Mouse (Mus musculus): ENCODE data around the gene Tmem270. TPM values are rescaled to one million over a fixed set of nuclear protein-coding genes. Genes with fewer than 3 reads are reported as not detected.
"Not testable (repeated sequence)": the region's sequence is repeated elsewhere in the genome, so short reads cannot be mapped to it uniquely, and the experiment has no call there.

Tmem270 gene
- polyA plus RNA-seq, 1 experiment from 2014 or later = not detected

GRCm38 (mm10) chr5:134942740-134943139, 36.2 kb upstream of the Tmem270 start:
- ATAC-seq (peak; percentile 56), DNase-seq (ENCODE audit: low read depth, low spot score) (peak; percentile 75)
- in situ Hi-C loops (cut with MboI; ENCODE audit: low pct_unique_long_range_greater_than_20kb) = no loop called here
- CTCF ChIA-PET = no interaction called here
- POLR2A ChIA-PET = interaction anchor here (0.7 to 1.0 kb wide), 3 partner anchors 11 to 320 kb away, joined by 3 to 4 read pairs (median 4); partner anchors contain the start of gene Mettl27
- no peak for TF ChIP-seq CTCF (IDR thresholded peaks at IDR 0.05)
- no peaks in the 10 kb centered on the region for H3K27me3 ChIP-seq

GRCm38 (mm10) chr5:134941472-134942209, 35.1 kb upstream of the Tmem270 start:
- in situ Hi-C loops (cut with MboI; ENCODE audit: low pct_unique_long_range_greater_than_20kb) = no loop called here
- ATAC-seq (no peak), DNase-seq (ENCODE audit: low read depth, low spot score) (no peak)

GRCm38 (mm10) chr5:134939554-134939953, 33.0 kb upstream of the Tmem270 start:
- CTCF ChIA-PET; H3K27me3 ChIP-seq; DNase-seq (ENCODE audit: low read depth, low spot score); in situ Hi-C loops (cut with MboI; ENCODE audit: low pct_unique_long_range_greater_than_20kb); ATAC-seq: not testable (repeated sequence)
- POLR2A ChIA-PET = interaction anchor here (1.2 kb wide), 1 partner anchor 18 kb away, joined by 4 read pairs; no protein-coding TSS in a partner anchor

More at GRCm38 (mm10) chr5:134941472-134942209, 35.1 kb upstream of the Tmem270 start:
- CTCF ChIA-PET = interaction anchor here (1.6 kb wide), 1 partner anchor 19 kb away, joined by 3 read pairs; no protein-coding TSS in a partner anchor
- H3K27me3 ChIP-seq = no peaks in the 10 kb centered on the region
- no peak for TF ChIP-seq CTCF (IDR thresholded peaks at IDR 0.05)
- POLR2A ChIA-PET = interaction anchor here (0.7 to 1.4 kb wide), 3 partner anchors 9 to 322 kb away, joined by 3 to 4 read pairs (median 4); partner anchors contain the start of gene Mettl27

GRCm38 (mm10) chr5:134939069-134939468, 32.5 kb upstream of the Tmem270 start:
- no peak for DNase-seq (ENCODE audit: low read depth, low spot score)

GRCm38 (mm10) chr5:134936626-134937185, 30.2 kb upstream of the Tmem270 start:
- H3K27me3 ChIP-seq = no peaks in the 10 kb centered on the region
- no peak for TF ChIP-seq CTCF (IDR thresholded peaks at IDR 0.05)
- ChIA-PET POLR2A (no interaction called here), CTCF (interaction anchor here (2.1 to 6.4 kb wide), 2 partner anchors 26 to 29 kb away, joined by 7 to 86 read pairs; no protein-coding TSS in a partner anchor)
- DNase-seq (ENCODE audit: low read depth, low spot score) (no peak), ATAC-seq (no peak)
- in situ Hi-C loops (cut with MboI; ENCODE audit: low pct_unique_long_range_greater_than_20kb) = no loop called here

More at GRCm38 (mm10) chr5:134939069-134939468, 32.5 kb upstream of the Tmem270 start:
- CTCF ChIA-PET = no interaction called here
- POLR2A ChIA-PET = interaction anchor here (1.2 kb wide), 1 partner anchor 18 kb away, joined by 4 read pairs; no protein-coding TSS in a partner anchor
- no peak for ATAC-seq
- no peaks in the 10 kb centered on the region for H3K27me3 ChIP-seq
- in situ Hi-C loops (cut with MboI; ENCODE audit: low pct_unique_long_range_greater_than_20kb) = no loop called here
- TF ChIP-seq CTCF (IDR thresholded peaks at IDR 0.05) = no peak

- TF ChIP-seq CTCF (IDR thresholded peaks at IDR 0.05) = no peak
- ATAC-seq = no peak
- no peaks in the 10 kb centered on the region for H3K27me3 ChIP-seq
- ChIA-PET CTCF (interaction anchor here (2.7 to 6.4 kb wide), 2 partner anchors 27 to 29 kb away, joined by 10 to 86 read pairs; no protein-coding TSS in a partner anchor), POLR2A (no interaction called here)
- DNase-seq (ENCODE audit: low read depth, low spot score) = no peak
- in situ Hi-C loops (cut with MboI; ENCODE audit: low pct_unique_long_range_greater_than_20kb) = no loop called here
Measured at GRCm38 (mm10) chr5:134936051-134936450, 29.5 kb upstream of the Tmem270 start.

- CTCF ChIA-PET = interaction anchor here (1.1 to 6.4 kb wide), 3 partner anchors 12 to 28 kb away, joined by 6 to 86 read pairs (median 10); partner anchors contain the start of gene Cldn4
- ATAC-seq (no peak), DNase-seq (ENCODE audit: low read depth, low spot score) (no peak)
- TF ChIP-seq CTCF (IDR thresholded peaks at IDR 0.05) = no peak
- in situ Hi-C loops (cut with MboI; ENCODE audit: low pct_unique_long_range_greater_than_20kb) = no loop called here
- POLR2A ChIA-PET = interaction anchor here (1.0 to 2.6 kb wide), 2 partner anchors 20 to 29 kb away, joined by 4 to 17 read pairs; no protein-coding TSS in a partner anchor
- H3K27me3 ChIP-seq = no peaks in the 10 kb centered on the region
Measured at GRCm38 (mm10) chr5:134934666-134935065, 28.1 kb upstream of the Tmem270 start.

- CTCF ChIA-PET = interaction anchor here (0.9 to 6.4 kb wide), 8 partner anchors 11 to 82 kb away, joined by 3 to 86 read pairs (median 4); partner anchors contain the start of gene Cldn4
- POLR2A ChIA-PET = interaction anchor here (1.0 to 2.6 kb wide), 2 partner anchors 21 to 30 kb away, joined by 4 to 17 read pairs; no protein-coding TSS in a partner anchor
- in situ Hi-C loops (cut with MboI; ENCODE audit: low pct_unique_long_range_greater_than_20kb); H3K27me3 ChIP-seq; ATAC-seq; DNase-seq (ENCODE audit: low read depth, low spot score): not testable (repeated sequence)
Measured at GRCm38 (mm10) chr5:134933686-134934085, 27.2 kb upstream of the Tmem270 start.

- in situ Hi-C loops (cut with MboI; ENCODE audit: low pct_unique_long_range_greater_than_20kb) = no loop called here
- TF ChIP-seq CTCF (IDR thresholded peaks at IDR 0.05) = no peak
- DNase-seq (ENCODE audit: low read depth, low spot score) (no peak), ATAC-seq (no peak)
- POLR2A ChIA-PET = interaction anchor here (2.6 kb wide), 1 partner anchor 30 kb away, joined by 17 read pairs; no protein-coding TSS in a partner anchor
- CTCF ChIA-PET = interaction anchor here (1.1 to 6.4 kb wide), 9 partner anchors 13 to 82 kb away, joined by 3 to 86 read pairs (median 5); partner anchors contain the start of gene Cldn4
- H3K27me3 ChIP-seq = no peaks in the 10 kb centered on the region
Measured at GRCm38 (mm10) chr5:134933281-134933680, 26.7 kb upstream of the Tmem270 start.

- no peaks in the 10 kb centered on the region for H3K27me3 ChIP-seq
- CTCF ChIA-PET = interaction anchor here (0.7 to 6.4 kb wide), 8 partner anchors 16 to 82 kb away, joined by 3 to 86 read pairs (median 4); no protein-coding TSS in a partner anchor
- POLR2A ChIA-PET = interaction anchor here (0.6 to 2.6 kb wide), 2 partner anchors 30 to 955 kb away, joined by 4 to 17 read pairs; partner anchors contain the start of gene Hspb1
- ATAC-seq (peak; percentile 58), DNase-seq (ENCODE audit: low read depth, low spot score) (peak; percentile 60)
- in situ Hi-C loops (cut with MboI; ENCODE audit: low pct_unique_long_range_greater_than_20kb) = no loop called here
- no peak for TF ChIP-seq CTCF (IDR thresholded peaks at IDR 0.05)
Measured at GRCm38 (mm10) chr5:134932903-134933276, 26.4 kb upstream of the Tmem270 start.
